Mouse (Mus musculus) forebrain, postnatal 0 days (tissue): Measurements from ENCODE around the gene Sufu. TPM values are rescaled to one million over a fixed set of nuclear protein-coding genes. Genes with fewer than 3 reads are reported as not detected.

Source experiments
- ATAC-seq: fragments of 200-750 bp; cut with Nextera tagmentation; 2 replicates; pipeline ENCODE4 v1.8.0; 2017; ENCODE audit warnings: mild to moderate bottlenecking, moderate library complexity
- DNase-seq: peaks from one replicate; pipeline ENCODE4 v3.0.0-alpha.2; 2015
- H3K27ac ChIP-seq: fragments of 300-500 bp; sonication (generic); 2 replicates; pipeline ENCODE4 v1.5.1; 2014; ENCODE audit warnings: low read depth, mild to moderate bottlenecking, antibody characterized with exemption, low read length, moderate library complexity, mixed read lengths
- H3K27me3 ChIP-seq: fragments of 300-500 bp; sonication (generic); 2 replicates; pipeline ENCODE4 v1.6.1; 2014; ENCODE audit warnings: mild to moderate bottlenecking, low read length, mixed read lengths; ENCODE audit not compliant: insufficient read depth
- H3K36me3 ChIP-seq: fragments of 300-500 bp; sonication (generic); 2 replicates; pipeline ENCODE4 v1.6.1; 2014; ENCODE audit warnings: mild to moderate bottlenecking, moderate library complexity; ENCODE audit not compliant: insufficient read depth
- H3K4me1 ChIP-seq: fragments of 300-500 bp; sonication (generic); 2 replicates; pipeline ENCODE4 v1.6.1; 2014; ENCODE audit warnings: antibody characterized with exemption; ENCODE audit not compliant: insufficient read depth
- H3K4me2 ChIP-seq: fragments of 300-500 bp; sonication (generic); 2 replicates; pipeline ENCODE4 v1.6.1; 2014; ENCODE audit warnings: low read depth, mild to moderate bottlenecking, moderate library complexity
- H3K4me3 ChIP-seq: fragments of 300-500 bp; sonication (generic); 2 replicates; pipeline ENCODE4 v1.5.1; 2014; ENCODE audit warnings: low read depth, low read length, mixed read lengths
- H3K9ac ChIP-seq: fragments of 300-500 bp; sonication (generic); 2 replicates; pipeline ENCODE4 v1.6.1; 2014; ENCODE audit warnings: mild to moderate bottlenecking
- H3K9me3 ChIP-seq: fragments of 300-500 bp; sonication (generic); 2 replicates; pipeline ENCODE4 v1.6.1; 2016; ENCODE audit warnings: low read length
- CTCF ChIP-seq: sonication (generic); IDR thresholded peaks from 2 replicates; pipeline ENCODE4 v1.5.1; 2016; ENCODE audit warnings: antibody characterized with exemption, control low read depth, low read depth
- WGBS: fragments of 180-500 bp; shearing (Covaris S2); extraction: QIAGEN DNeasy Blood & Tissue Kit; methylation state at CpG from one replicate; pipeline ENCODE4 v1.1.7; 2014; 5-methylcytosine and 5-hydroxymethylcytosine counted together
- polyA plus RNA-seq: library from polyadenylated mRNA; unstranded; fragments of >200 nt; fragmentation: Nextera tagmentation; extraction: Ambion mirVana; gene quantifications from 2 replicates; pipeline ENCODE4 v1.2.1, GENCODE M21; 2015
- total RNA-seq: library from RNA; depleted of rRNA; stranded (reverse); fragments of >200 nt; gene quantifications from 2 replicates; pipeline ENCODE4 v1.2.3, GENCODE M21; 2014

Gene Sufu
- total and polyA plus RNA-seq, 2 experiments from 2014 or later = 13.1 to 17.7 TPM

- Histone ChIP-seq H3K27me3 (no peaks in the 10 kb centered on the region), H3K4me1 (peaks cover 11% of the 10 kb centered on the region; the same call in 1 of the 2 replicates), H3K4me3 (no peak overlapping the region), H3K9ac (no peak overlapping the region), H3K36me3 (peaks cover 29% of the 10 kb centered on the region), H3K27ac (no peak overlapping the region), H3K4me2 (no peak overlapping the region), H3K9me3 (no peaks in the 10 kb centered on the region)
- DNase-seq = no peak
- no peak for TF ChIP-seq CTCF
- WGBS = 85% methylated on average over 7 of the region's 7 CpGs
- ATAC-seq = no peak
Observed at GRCm38 (mm10) chr19:46400558-46400957, 3.9 kb downstream of the Sufu start.

- Histone ChIP-seq H3K27ac (no peak overlapping the region), H3K4me3 (no peak overlapping the region), H3K4me2 (no peak overlapping the region), H3K9me3 (no peaks in the 10 kb centered on the region), H3K9ac (no peak overlapping the region), H3K36me3 (peaks cover 40% of the 10 kb centered on the region), H3K4me1 (peaks cover 4% of the 10 kb centered on the region; the same call in 1 of the 2 replicates), H3K27me3 (no peaks in the 10 kb centered on the region)
- WGBS = 96% methylated on average over 1 of the region's 1 CpGs
- ATAC-seq = no peak
- TF ChIP-seq CTCF = no peak
- no peak for DNase-seq
Observed at GRCm38 (mm10) chr19:46404030-46404429, 7.3 kb downstream of the Sufu start.

- H3K27me3 ChIP-seq = no peaks in the 10 kb centered on the region
- DNase-seq (no peak), ATAC-seq (no peak)
- TF ChIP-seq CTCF = no peak
- no peaks in the 10 kb centered on the region for H3K9me3 ChIP-seq
- no peak overlapping the region for H3K27ac ChIP-seq
- 82% methylated on average over 8 of the region's 8 CpGs for WGBS
- no peaks in the 10 kb centered on the region for H3K4me1 ChIP-seq
- no peak overlapping the region for H3K4me3 ChIP-seq
- H3K9ac ChIP-seq = no peak overlapping the region
- H3K4me2 ChIP-seq = no peak overlapping the region
- H3K36me3 ChIP-seq = peaks cover 34% of the 10 kb centered on the region
Observed at GRCm38 (mm10) chr19:46406592-46407386, 10.1 kb downstream of the Sufu start.

DNA sequence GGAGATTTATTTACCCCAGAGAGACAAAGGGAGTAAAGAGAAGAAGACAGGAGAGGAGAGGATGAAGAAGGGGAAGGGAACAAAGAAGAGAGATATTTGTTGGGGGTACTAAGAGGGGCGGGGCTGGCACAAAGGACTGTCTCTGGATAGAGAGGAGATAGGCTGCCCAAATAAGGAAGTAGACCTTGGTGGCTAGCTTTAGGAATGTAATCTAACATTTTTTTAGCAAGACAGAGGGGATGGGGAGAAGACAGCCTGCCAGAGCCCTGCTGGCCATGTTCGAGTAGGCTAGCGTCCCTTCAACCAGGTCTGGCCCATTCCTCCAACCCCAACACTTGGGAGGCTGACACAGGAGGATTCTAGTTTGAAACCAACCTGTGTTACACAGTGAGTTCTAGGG is 12.8 kb downstream of the Sufu start:
- H3K36me3 ChIP-seq = peaks cover 15% of the 10 kb centered on the region
- DNase-seq = no peak
- H3K4me1 ChIP-seq = no peaks in the 10 kb centered on the region
- no peaks in the 10 kb centered on the region for H3K27me3 ChIP-seq
- no peak overlapping the region for H3K4me3 ChIP-seq
- ATAC-seq = no peak
- no peak for TF ChIP-seq CTCF
- WGBS = 89% methylated on average over 3 of the region's 3 CpGs
- H3K9ac ChIP-seq = no peak overlapping the region
- no peak overlapping the region for H3K4me2 ChIP-seq
- H3K9me3 ChIP-seq = no peaks in the 10 kb centered on the region
- no peak overlapping the region for H3K27ac ChIP-seq

DNA sequence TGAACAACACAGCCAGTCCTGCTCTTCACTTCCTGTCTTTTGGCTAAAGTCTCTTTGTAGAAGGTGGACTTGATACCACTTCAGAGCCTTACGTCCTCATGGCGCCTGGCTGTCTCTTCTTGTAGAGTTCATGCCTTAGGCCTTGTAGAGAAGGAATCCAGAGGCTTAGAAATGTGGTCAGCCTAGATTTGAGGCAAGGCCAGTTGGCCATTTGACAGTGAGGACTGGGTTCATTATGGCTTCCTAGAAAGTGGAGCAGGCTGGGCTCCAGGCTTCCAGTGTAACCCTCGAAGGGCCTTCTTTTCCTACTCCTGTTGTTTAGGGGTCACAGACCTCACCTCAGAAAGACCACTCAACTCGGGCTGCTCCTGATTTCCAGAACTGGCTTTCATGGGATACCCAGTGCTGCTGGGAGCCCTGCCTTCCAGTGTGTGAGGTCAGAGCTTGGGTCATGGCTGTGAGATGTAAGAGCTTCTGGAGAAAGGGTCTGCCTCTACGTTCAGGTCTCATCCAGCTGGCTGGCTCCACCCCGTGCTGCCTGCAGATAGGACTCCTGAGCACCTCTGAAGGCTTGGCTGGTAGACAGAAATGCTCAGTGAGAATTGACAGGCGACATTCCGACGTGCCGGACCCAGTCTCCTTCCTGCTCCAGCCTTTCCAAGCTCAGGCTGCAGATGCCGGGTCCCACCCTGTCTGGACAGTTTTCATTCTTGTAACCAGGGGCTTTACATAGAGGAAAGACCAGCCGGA is 15.5 kb downstream of the Sufu start:
- H3K4me1 ChIP-seq = no peaks in the 10 kb centered on the region
- no peak overlapping the region for H3K9ac ChIP-seq
- no peak overlapping the region for H3K4me3 ChIP-seq
- 0 out of 2 replicates have a peak, but pooled peaks cover 7% of the 10 kb centered on the region for H3K36me3 ChIP-seq
- WGBS = 86% methylated on average over 12 of the region's 12 CpGs
- no peak overlapping the region for H3K4me2 ChIP-seq
- DNase-seq (no peak), ATAC-seq (no peak)
- H3K9me3 ChIP-seq = no peaks in the 10 kb centered on the region
- no peak for TF ChIP-seq CTCF
- no peaks in the 10 kb centered on the region for H3K27me3 ChIP-seq
- H3K27ac ChIP-seq = no peak overlapping the region

DNA sequence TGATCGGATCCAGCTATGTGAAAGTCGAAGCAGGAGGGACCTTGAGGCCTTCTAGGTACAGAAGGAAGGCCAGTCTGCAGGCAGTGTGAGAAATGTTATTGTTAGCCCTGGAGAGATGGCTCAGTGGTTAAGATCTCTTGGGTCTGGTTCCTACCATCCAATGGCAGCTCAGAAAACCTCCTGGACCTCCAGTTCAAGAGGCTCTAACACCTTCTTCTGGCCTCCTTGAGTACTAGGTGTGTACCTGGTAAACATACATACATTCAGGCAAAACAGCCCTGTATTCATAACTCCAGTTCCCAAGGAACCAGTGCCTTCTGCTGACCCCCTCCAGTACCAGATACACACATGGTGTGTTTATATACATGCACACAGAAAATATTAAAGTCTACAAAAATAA is 17.3 kb downstream of the Sufu start:
- Histone ChIP-seq H3K4me1 (no peaks in the 10 kb centered on the region; the same call in 1 of the 2 replicates), H3K9me3 (no peaks in the 10 kb centered on the region), H3K9ac (no peak overlapping the region), H3K27ac (no peak overlapping the region; the same call in 1 of the 2 replicates), H3K36me3 (no peaks in the 10 kb centered on the region), H3K27me3 (no peaks in the 10 kb centered on the region), H3K4me2 (no peak overlapping the region), H3K4me3 (no peak overlapping the region)
- no peak for DNase-seq
- 98% methylated on average over 2 of the region's 2 CpGs for WGBS
- no peak for ATAC-seq
- TF ChIP-seq CTCF = no peak

DNA sequence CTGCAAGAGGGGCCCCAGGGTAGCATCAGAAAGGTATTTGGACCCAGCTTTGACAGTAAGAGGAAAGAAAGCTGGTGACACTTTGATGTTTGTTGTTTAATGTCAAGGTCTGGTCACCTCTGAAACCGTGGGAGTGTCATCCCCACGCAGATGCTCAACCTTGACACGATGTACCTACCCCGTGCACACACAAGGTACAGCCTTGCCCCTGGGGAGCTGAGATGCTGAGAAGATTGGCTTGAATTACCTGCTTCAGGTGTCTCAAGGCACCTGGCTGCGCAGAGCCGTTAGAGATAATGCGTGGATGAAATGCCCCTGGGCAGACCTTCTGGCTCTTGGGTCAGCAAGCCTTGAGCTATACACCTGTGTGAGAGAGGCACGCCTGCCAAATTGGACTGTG is 17.8 kb downstream of the Sufu start:
- WGBS = 95% methylated on average over 8 of the region's 8 CpGs
- no peak for ATAC-seq
- Histone ChIP-seq H3K27me3 (no peaks in the 10 kb centered on the region), H3K9me3 (no peaks in the 10 kb centered on the region), H3K4me1 (no peaks in the 10 kb centered on the region; the same call in 1 of the 2 replicates), H3K27ac (no peak overlapping the region), H3K36me3 (no peaks in the 10 kb centered on the region), H3K4me2 (no peak overlapping the region), H3K9ac (no peak overlapping the region), H3K4me3 (no peak overlapping the region)
- TF ChIP-seq CTCF = no peak
- DNase-seq = no peak
